Mouse (Mus musculus) heart, embryonic 13.5 days (tissue): ENCODE results near the gene Ccdc89. TPM values are rescaled to one million over a fixed set of nuclear protein-coding genes. Genes with fewer than 3 reads are reported as not detected.

Source experiments
- ATAC-seq: fragments of 200-750 bp; cut with Nextera tagmentation; 2 replicates; pipeline ENCODE4 v1.8.0; 2017; ENCODE audit warnings: moderate TSS enrichment; ENCODE audit not compliant: insufficient number of reproducible peaks, low FRiP score, low TSS enrichment; ENCODE audit errors: extremely low read depth
- H3K27ac ChIP-seq: fragments of 300-500 bp; sonication (generic); replicated peaks from 2 replicates; pipeline ENCODE4 v1.5.1; 2015; ENCODE audit warnings: moderate library complexity, mild to moderate bottlenecking, inconsistent platforms
- H3K27me3 ChIP-seq: fragments of 300-500 bp; sonication (generic); replicated peaks from 2 replicates; pipeline ENCODE4 v1.6.1; 2015; ENCODE audit warnings: mild to moderate bottlenecking, inconsistent platforms
- H3K36me3 ChIP-seq: fragments of 300-500 bp; sonication (generic); 2 replicates; pipeline ENCODE4 v1.6.1; 2015; ENCODE audit warnings: mild to moderate bottlenecking, inconsistent platforms
- H3K4me1 ChIP-seq: fragments of 300-500 bp; sonication (generic); 2 replicates; pipeline ENCODE4 v1.6.1; 2015; ENCODE audit warnings: inconsistent platforms
- H3K4me2 ChIP-seq: fragments of 300-500 bp; sonication (generic); 2 replicates; pipeline ENCODE4 v1.6.1; 2015; ENCODE audit warnings: inconsistent platforms, mild to moderate bottlenecking, moderate library complexity
- H3K4me3 ChIP-seq: fragments of 300-500 bp; sonication (generic); 2 replicates; pipeline ENCODE4 v1.5.1; 2015; ENCODE audit warnings: moderate library complexity, mild to moderate bottlenecking, inconsistent platforms
- H3K9ac ChIP-seq: fragments of 300-500 bp; sonication (generic); 2 replicates; pipeline ENCODE4 v1.6.1; 2015; ENCODE audit warnings: inconsistent platforms, mild to moderate bottlenecking, moderate library complexity
- H3K9me3 ChIP-seq: fragments of 300-500 bp; sonication (generic); 2 replicates; pipeline ENCODE4 v1.6.1; 2016; ENCODE audit warnings: inconsistent platforms
- WGBS: fragments of 180-500 bp; shearing (Covaris S2); methylation state at CpG from one replicate; pipeline ENCODE4 v1.1.7; 2015; ENCODE audit warnings: mixed read lengths; 5-methylcytosine and 5-hydroxymethylcytosine counted together
- polyA plus RNA-seq: library from polyadenylated mRNA; unstranded; fragments of >200 nt; fragmentation: Nextera tagmentation; extraction: Ambion mirVana; gene quantifications from 2 replicates; pipeline ENCODE4 v1.2.1, GENCODE M21; 2015

Gene Ccdc89
- polyA plus RNA-seq, 1 experiment from 2014 or later, result 0.72 TPM

DNA sequence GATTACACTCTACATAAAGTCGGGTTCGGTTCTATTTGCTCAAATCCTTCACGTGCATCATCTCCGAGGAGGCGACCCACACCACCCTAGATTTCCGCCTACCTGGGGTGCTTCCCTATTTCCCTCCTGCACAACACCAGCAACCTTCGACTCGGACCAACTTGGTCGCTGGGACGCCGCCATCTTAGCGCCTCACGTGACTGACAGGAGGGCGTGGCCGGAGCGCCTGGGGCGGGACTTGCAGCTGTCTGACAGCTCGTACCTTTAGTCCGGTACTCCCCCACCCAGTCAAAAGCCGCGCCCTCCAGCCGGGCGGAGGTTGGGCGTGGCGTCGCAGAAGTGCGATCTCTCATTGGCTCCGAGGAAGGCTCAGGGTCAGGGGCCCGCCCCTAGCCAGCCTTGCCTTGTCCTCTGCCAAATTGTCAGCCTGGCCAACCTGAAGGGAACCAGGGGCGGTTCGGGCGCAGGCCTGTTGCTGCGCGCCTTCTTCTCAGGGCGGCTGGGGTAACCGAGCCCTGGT lies 49.5 kb downstream of the Ccdc89 start, which contains the start of gene Tmem126b:
Gene Tmem126b (minus strand): TSS at position 209 of the 520 bp plus-strand sequence.
- Histone ChIP-seq H3K27me3 (peaks cover 8% of the 10 kb centered on the region), H3K9ac (peak within 1 kb of the TSS; percentile 83), H3K27ac (peak within 1 kb of the TSS; percentile 65), H3K36me3 (peaks cover 15% of the 10 kb centered on the region), H3K4me1 (peaks cover 14% of the 10 kb centered on the region), H3K4me3 (peak within 1 kb of the TSS; percentile 70), H3K9me3 (no peaks in the 10 kb centered on the region), H3K4me2 (peak within 1 kb of the TSS; percentile 95)
- peak; percentile 100 for ATAC-seq
- WGBS, result under 1% methylated on average over 36 of the region's 36 CpGs

DNA sequence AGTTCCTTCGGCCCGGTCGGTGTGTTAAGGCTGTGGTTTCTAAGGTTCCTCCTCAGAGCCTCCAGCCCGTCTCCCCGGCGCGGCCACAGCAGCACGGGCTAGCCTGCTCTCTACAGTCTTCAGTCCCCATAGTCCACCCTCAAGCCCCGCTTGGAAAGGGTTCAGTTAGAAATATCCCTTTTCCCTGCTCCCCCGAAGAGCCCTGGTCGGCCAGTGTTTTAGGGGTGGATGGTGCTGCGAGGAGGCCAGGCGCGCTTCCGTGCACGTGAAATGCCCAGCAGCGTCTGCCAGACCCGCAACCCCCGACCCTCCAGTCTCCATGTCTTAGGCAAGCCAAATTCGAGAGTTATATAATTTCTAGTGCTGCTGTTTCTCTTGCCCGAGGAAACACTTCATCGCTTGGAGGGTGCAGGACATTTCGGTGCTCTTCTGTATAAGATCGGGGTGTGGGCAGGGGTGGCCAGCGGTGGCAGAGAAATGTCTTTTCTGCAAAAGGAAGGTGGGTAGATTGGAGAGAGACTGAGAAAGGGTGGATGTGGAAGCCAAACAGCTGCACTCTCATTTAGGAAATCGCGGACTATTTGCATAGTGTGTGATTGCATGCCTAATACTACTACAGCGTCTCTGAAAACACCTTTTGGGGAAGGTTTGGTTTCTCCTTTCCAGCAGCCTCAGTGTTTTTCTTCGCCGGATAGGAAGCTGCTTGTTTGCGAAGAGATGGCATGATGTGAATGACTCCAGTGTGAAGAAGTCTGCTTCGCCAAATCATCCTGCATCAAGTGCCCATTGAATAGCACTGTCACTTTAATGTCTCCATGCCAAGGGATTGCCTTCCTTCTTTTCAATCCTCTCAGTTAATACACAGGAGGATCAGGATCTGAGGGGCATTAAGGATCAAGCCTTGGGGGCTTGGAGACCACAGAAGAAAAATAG lies 50.2 kb downstream of the Ccdc89 start, which contains the start of gene Dlg2:
Gene Dlg2 (plus strand): TSS at position 360 of the 933 bp plus-strand sequence.
- WGBS, result under 1% methylated on average over 31 of the region's 32 CpGs
- Histone ChIP-seq H3K27me3 (peaks cover 8% of the 10 kb centered on the region), H3K9me3 (no peaks in the 10 kb centered on the region), H3K4me1 (peaks cover 14% of the 10 kb centered on the region), H3K4me2 (peak within 1 kb of the TSS; percentile 95), H3K9ac (peak within 1 kb of the TSS; percentile 83), H3K4me3 (peak within 1 kb of the TSS; percentile 70), H3K27ac (peak within 1 kb of the TSS; percentile 65), H3K36me3 (peaks cover 10% of the 10 kb centered on the region)
- no peak for ATAC-seq

Other genes with a start within 250 kb of the Ccdc89 start
- not detected in 2 replicates for gene Ccdc83, start 160.8 kb upstream of the Ccdc89 start, polyA plus RNA-seq
- 7.8 and 7.9 TPM in 2 replicates for gene Sytl2, start 124.3 kb upstream of the Ccdc89 start, polyA plus RNA-seq
- gene Crebzf, start 16.2 kb downstream of the Ccdc89 start, polyA plus RNA-seq, result 18.9 and 19.0 TPM in 2 replicates
- 105 and 119 TPM in 2 replicates for gene Tmem126a, start 30.7 kb downstream of the Ccdc89 start, polyA plus RNA-seq
- gene Tmem126b, start 49.4 kb downstream of the Ccdc89 start, polyA plus RNA-seq, result 29.2 and 32.1 TPM in 2 replicates
- gene Dlg2, start 50.1 kb downstream of the Ccdc89 start, polyA plus RNA-seq, result 7.2 and 10.8 TPM in 2 replicates